Mouse (Mus musculus) stomach, postnatal 0 days (tissue): ENCODE data around the gene Wdsub1.

Source experiments
- CTCF ChIP-seq: IDR thresholded peaks from 2 replicates; pipeline ENCODE4 v1.5.1; 2016; ENCODE audit warnings: antibody characterized with exemption, low read depth, mild to moderate bottlenecking, moderate library complexity
- EP300 ChIP-seq: optimal IDR thresholded peaks from 2 replicates; pipeline ENCODE3; 2016; ENCODE audit warnings: antibody characterized with exemption

DNA sequence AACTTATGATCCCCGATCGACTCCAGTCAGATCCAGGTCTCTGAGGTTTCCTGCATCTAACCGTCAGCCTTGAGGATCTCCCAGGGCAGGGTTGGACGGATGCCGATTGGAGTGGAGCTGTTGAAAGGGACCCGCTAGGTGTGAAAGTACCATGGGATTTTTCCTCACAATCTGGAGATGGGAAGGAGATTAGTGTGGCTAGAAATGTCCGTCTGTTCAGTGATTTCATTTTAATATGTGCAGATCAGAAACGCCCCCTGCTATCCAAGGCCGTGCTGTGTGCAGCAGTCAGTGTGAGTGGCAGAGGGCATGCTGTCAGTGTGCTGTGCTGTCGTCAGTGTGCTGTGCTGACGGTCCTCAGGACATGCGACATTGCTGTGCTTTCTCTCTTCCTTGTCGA, 68.9 kb downstream of the Wdsub1 start:
- TF ChIP-seq CTCF, result no peak
- TF ChIP-seq EP300, result no peak
